Mouse (Mus musculus): ENCODE measurements at regions not wholly inside any gene's neighbourhood (a gene's known extent, or its start where the extent isn't known, plus 50 kb on each side); places are given as distances from the start of the nearest gene placed in this dataset.

DNA sequence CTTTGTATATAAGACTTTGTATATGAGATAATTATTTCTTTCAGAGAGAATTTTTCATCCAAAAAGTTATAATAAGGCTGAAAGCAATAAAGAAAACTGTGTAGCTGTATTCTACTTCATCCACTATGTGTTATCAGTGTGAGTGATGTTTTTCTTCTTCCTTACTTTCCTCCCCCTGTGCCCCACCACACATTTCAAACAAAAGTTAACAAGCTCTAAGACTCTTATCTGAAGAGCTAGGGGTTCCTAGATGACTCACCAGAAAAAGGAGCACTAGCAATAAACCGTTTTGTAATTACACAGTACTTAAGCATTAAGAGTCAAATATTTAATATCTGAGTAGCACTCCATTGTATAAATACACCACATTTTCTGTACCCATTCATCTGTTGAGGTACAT is 615.3 kb downstream of the Gm6377 start:
- DNase-seq (ENCODE audit: low spot score in 2 of 2) = no peak
- no peak for TF ChIP-seq CTCF (conservative IDR thresholded peaks at IDR 0.05)
- no peak overlapping the region for H3K27ac ChIP-seq
- H3K4me3 ChIP-seq = no peak overlapping the region

- Histone ChIP-seq H3K27ac (no peak overlapping the region), H3K4me3 (no peak overlapping the region)
- DNase-seq (ENCODE audit: low spot score in 2 of 2) = peak in 1 of 2 experiments; percentile 7
- TF ChIP-seq CTCF (conservative IDR thresholded peaks at IDR 0.05) = no peak
These were observed 645.5 kb downstream of the Gm6377 start for GRCm38 (mm10) chrX:109842020-109842419.

DNA sequence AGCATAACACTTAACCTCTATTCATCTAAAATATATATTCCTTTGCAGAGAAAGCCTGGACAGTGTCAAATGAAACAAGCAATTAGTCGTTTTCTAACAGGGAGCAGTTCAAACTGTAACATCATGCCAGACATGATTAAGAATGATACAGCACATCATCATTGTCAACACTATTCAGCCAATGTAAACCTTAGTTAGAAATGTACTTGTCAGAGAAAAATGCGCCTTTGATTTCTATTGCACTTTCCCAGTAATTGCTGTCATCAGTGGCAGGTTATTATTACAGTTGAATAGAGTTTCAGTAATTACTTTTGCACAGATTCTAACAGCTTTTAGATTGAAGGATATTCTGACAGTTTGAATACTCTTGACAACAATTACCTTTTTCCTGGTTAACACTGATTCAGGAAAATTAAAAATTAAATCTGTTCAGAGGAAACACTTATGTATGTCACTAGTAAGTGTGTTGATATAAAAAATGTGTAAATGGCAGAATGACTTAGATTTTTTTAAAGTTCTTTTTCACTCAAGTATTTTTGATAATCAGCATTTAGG is 648.6 kb downstream of the Gm6377 start:
- TF ChIP-seq CTCF (conservative IDR thresholded peaks at IDR 0.05) = no peak
- DNase-seq (ENCODE audit: low spot score in 2 of 2) = no peak
- Histone ChIP-seq H3K4me3 (no peak overlapping the region), H3K27ac (no peak overlapping the region)

DNA sequence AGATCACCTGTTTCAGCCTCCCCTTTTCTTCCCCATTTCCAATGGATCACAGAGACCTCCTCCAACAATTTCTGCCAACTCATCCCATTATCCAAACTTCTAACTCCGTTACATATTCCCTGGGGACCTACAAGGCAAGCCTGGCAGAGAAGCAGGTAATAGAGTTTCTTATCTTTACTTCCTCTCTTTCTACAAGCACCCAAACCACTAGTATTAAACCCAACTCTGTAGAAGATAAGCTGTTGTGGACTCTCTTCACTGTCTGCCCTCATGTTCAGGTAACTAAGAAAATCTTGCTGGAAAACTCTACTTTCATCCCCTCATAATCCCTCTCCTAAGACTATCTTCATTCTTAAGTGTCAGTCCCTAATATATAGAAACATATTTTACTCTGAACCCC is 689.0 kb downstream of the Gm6377 start:
- DNase-seq (ENCODE audit: low spot score in 2 of 2) = no peak
- TF ChIP-seq CTCF (conservative IDR thresholded peaks at IDR 0.05) = no peak
- Histone ChIP-seq H3K4me3 (no peak overlapping the region), H3K27ac (no peak overlapping the region)

DNA sequence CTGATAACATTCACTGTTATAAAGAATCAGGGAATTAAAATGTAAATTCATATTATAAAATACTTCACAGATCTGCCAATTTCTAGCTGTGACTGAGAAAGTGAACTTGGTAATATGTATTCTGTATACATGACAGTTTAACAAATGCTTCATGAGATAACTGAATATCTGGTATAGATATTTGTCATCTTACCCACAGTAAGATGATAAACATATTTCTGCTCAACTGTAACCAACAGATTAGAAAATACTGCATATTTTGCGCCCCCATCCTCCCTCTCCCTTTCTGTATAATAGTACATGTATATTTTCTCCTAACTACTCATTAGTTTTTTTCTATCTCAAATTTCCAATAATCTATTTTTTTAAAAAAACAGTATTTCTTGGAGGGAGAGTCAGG is 703.5 kb downstream of the Gm6377 start:
- Histone ChIP-seq H3K27ac (no peak overlapping the region), H3K4me3 (no peak overlapping the region)
- no peak for DNase-seq (ENCODE audit: low spot score in 2 of 2)
- TF ChIP-seq CTCF (conservative IDR thresholded peaks at IDR 0.05) = no peak

GRCm38 (mm10) chrX:109931130-109931529 is 734.6 kb downstream of the Gm6377 start:
- no peak overlapping the region for H3K27ac ChIP-seq
- no peak for TF ChIP-seq CTCF (conservative IDR thresholded peaks at IDR 0.05)
- DNase-seq (ENCODE audit: low spot score in 2 of 2) = no peak
- no peak overlapping the region for H3K4me3 ChIP-seq

DNA sequence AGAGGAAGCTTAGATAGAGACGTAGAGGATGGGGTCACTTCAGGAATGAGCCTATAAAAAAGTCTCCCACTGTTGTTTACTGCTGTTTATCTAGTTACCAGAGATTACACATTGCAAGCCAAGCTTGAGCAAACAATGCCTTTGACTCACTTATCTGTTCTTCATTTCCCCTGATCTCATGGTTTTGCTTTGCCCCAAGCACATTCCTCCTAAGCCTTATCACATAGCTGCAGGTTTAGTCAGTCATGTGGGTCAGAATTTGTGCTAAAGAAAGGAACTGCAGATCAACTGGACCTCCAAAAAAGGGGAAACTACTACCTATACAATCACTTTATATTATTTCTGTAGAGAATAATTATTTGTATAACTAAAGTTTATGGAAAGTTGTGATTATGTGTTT is 758.0 kb downstream of the Gm6377 start:
- Histone ChIP-seq H3K27ac (no peak overlapping the region), H3K4me3 (no peak overlapping the region)
- no peak for TF ChIP-seq CTCF (conservative IDR thresholded peaks at IDR 0.05)
- no peak for DNase-seq (ENCODE audit: low spot score in 2 of 2)

- no peak overlapping the region for H3K4me3 ChIP-seq
- no peak for TF ChIP-seq CTCF (conservative IDR thresholded peaks at IDR 0.05)
- no peak for DNase-seq (ENCODE audit: low spot score in 2 of 2)
- no peak overlapping the region for H3K27ac ChIP-seq
These were observed 773.3 kb downstream of the Gm6377 start for GRCm38 (mm10) chrX:109969863-109970262.

GRCm38 (mm10) chrX:110005221-110005620 is 808.7 kb downstream of the Gm6377 start:
- H3K4me3 ChIP-seq = no peak overlapping the region
- TF ChIP-seq CTCF (conservative IDR thresholded peaks at IDR 0.05) = no peak
- no peak for DNase-seq (ENCODE audit: low spot score in 2 of 2)

More at GRCm38 (mm10) chrX:110005221-110005620, 808.7 kb downstream of the Gm6377 start:
- H3K27ac ChIP-seq = no peak overlapping the region

Measured in layer of hippocampus, adult 2 months (tissue).